Mouse (Mus musculus): Measurements from ENCODE around the gene Erich6b.

Erich6b gene

GRCm38 (mm10) chr14:75642080-75642479 is at the start of gene Erich6b:
Gene Erich6b (plus strand): TSS chr14:75642259.
- no peak for DNase-seq

DNA sequence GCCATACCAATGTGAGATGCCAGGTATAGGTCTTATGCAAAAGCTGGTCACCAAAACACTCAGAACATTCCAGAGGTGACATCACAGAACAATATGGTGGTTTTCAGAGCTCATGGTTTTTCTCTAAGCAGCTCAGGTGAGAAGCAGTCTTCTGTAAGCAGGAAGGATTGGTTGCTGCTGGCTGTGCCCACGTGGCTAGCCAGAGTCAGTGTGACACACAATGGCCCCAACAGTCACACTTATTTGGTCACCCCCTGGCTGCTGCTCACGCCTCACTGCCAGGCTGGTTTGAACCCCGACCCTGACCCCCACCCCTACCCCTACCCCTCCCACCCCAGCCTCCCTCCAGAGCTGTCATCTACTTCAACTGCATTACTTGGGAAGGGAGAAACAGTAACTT is 49.1 kb upstream of the Erich6b start, which contains the start of gene Spert:
TSS of gene Spert (minus strand) at position 139 of the 400 bp plus-strand sequence.
- DNase-seq: no peak

- DNase-seq: no peak
These were observed 32.9 kb upstream of the Erich6b start for GRCm38 (mm10) chr14:75609176-75609575.

DNA sequence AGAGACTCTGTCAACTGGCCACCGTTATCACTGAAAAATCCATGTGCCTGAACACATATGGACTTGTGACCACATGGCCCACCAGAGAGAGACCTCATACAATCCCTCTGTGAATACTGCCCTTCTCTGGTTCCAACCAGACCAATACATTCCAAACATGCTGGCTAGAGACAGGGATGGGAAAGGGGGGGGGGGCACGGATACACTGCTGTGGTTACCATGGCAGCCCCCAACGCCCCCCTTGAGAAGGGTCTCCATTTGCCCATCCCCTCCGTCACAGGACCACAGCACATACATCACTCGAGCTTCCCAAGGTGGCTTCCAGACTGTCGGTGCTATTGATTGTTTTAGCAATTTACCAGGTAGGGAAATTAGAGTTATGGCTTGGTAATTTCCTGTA is 25.7 kb upstream of the Erich6b start:
- no peak for DNase-seq

DNA sequence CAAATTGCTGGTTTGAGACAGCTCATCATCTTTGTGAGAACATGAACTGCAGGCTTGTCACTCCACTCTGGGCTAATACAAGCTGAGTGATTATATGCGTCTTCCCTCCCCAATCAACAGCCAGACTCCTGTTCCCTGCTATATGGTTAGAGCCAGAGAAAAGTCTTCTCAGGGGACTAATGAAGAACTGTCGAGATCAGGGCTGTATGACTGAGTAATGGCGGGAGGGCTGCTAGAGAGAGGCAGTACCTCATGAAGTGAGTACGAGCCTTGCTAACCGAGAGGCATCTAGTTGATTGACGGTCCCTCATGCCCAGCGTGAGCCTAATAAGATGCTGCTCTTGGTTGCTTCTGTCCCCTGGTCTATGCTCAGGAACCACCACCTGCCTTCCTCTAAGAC is 19.1 kb upstream of the Erich6b start:
- no peak for DNase-seq

- DNase-seq: no peak
These were observed 13.2 kb upstream of the Erich6b start for GRCm38 (mm10) chr14:75628870-75629269.

DNA sequence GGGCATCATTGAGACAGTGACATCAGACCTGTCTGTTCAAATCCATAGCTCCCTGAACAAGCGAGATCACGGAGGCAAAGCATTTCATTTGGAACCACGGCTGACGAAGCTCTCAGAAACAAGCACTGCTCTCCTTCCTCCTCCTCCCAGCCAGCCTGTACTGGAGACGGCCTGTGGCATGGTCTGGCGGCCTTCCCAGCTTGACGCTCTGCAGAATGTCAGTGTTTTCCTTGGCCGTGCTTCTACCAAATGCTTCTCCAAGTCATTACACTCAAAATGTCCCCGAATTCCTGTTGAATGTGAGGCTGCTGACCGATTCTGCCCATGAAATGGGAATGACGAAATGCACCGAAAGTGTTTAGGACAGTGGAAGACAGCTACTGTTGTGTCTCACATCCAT is 6.7 kb upstream of the Erich6b start:
- no peak for DNase-seq

DNA sequence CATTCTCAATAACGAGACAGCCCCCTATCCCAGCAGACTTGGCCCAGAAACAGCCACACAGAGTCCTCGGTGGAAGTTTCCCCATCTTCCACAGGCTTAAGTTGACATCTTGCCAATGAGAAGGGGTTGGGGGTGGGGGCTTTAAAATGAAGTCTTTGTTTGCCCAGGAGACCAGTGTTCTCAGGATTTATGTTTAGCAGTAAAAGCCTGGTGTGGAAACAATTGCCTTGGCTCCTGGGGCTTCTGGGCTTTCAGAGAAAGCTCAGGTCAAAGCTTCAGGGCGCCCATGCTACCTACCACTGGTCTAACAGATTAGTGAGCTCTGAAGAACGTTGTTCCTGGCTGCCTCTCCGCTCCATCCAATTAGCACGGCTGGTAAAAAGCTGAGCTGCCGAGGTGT is 6.0 kb upstream of the Erich6b start:
- DNase-seq: no peak

DNA sequence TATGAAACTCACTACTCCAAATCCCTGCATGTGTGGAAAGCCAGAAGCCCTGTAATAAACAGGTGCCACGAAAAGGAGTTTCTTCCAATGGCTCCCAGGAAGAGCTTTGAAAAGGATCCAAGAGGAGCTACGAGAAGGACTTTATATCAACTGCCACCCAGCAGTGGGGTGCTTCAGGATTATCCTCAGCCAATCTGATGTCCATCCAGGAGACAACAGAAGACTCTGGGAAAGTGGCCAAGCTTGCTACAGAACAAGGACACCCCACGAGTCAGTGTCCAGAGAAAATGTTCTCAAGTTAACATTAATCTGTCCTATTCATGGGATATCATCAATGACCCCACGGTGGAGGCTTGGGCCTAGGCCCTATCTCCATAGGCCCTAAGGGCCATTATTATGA is 4.4 kb upstream of the Erich6b start:
- DNase-seq: no peak

DNA sequence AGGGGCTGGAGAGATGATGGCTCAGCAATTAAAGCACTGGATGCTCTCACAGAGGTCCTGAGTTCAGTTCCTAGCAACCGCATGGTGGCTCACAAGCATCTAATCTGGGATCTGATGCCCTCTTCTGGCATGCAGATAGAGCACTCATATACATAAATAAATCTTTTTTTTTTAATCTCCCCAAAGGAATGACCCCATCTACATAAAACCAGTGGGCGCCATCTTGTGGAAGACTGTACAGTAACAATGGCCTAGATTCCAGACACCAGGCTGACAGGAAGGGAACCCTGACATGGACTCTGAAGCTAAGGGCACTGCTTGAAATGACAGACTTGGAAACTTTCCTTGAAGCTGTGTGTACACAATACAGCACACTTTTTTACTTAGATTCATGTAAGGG is 1.2 kb upstream of the Erich6b start:
- no peak for DNase-seq

- no peak for DNase-seq
These were observed 690 bp upstream of the Erich6b start for GRCm38 (mm10) chr14:75641369-75641768.

GRCm38 (mm10) chr14:75645461-75645860 is 3.4 kb downstream of the Erich6b start:
- DNase-seq: no peak

GRCm38 (mm10) chr14:75646060-75646459 is 4.0 kb downstream of the Erich6b start:
- DNase-seq: no peak

DNA sequence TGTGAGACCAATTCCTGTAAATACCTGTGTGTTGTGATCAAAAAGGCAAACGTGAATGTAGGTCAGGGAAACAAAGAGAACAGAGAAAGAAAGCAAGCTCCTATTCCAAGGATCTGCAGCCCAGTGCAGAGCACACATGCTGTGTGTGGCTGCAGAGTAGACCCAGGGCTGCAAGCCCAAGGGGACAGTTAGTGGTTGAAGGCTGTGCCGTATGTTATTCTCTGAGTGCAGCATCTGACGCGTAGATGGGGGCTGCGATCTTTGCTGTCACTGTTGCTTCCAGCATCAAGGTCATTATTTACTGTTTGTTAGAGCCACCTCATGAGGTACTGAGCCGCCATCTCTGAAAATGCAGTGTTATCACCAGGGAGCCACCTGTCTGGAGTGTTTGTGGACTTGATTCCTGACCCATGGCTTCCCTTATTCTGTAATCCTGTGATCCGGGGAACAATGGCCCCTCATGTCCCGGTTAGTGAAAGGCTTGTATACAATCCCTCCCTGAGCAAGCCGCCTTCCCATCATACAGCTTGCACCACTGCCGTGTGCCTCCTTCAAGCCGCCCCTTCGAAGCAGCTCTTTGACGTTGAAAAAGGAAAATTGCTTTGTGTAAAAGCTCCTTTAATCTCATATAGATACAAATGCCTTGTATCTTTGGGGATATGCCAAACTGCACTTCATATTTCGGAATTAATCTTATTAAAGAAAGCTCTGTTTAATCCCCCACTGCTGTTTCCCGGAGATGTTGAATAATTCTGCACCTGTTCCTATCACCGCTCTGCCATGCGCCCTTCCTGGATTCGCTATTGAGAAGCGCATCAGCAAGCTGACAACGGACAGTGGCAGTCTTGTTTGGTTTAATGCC is 5.1 kb downstream of the Erich6b start:
- no peak for DNase-seq

- DNase-seq: no peak
These were observed 18.9 kb downstream of the Erich6b start for GRCm38 (mm10) chr14:75660936-75661335.

DNA sequence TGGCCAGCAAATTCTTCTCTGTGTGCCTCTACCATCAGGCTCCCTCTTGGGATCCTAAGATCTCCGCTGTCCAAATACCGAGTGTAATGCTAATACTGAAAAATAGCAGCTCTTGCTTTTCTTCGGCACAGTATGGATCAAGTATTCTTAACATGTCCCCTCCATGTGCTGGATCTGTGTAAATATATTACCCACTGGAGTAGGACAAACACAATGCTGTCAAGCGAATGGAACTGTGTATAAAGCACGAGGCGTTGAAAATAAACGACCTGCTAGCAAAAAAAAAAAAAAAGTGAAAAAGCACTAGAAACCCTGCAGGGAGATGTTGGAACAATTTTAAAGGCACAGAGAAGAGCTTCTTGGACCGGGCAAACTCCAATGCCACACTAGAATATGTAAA is 19.5 kb downstream of the Erich6b start:
- no peak for DNase-seq

- no peak for DNase-seq
These were observed 23.5 kb downstream of the Erich6b start for GRCm38 (mm10) chr14:75665430-75666180.

DNA sequence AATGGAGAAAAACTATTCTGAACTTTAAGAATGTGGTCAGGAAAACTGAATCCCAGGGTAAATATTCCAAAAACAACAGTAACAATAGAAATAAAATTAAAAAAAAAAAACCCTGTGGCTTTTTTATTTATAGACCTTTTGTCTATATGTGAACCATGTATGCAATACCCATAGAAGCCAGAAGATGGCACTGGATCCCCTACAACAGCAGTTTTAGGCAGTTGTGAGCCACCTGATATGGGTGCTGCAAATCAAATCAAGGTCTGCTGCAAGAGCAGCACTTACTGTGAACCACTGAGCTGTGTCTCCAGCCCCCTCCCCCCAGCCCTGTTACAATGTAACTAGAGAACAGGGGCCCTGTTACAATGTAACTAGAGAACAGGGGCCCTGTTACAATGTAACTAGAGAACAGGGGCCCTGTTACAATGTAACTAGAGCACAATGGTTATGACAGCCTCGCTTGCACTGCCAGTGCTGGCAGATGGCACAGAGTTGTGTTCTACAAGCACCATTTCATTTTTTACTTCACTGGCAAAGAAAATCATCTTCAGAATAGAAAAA is 27.1 kb downstream of the Erich6b start:
- no peak for DNase-seq

GRCm38 (mm10) chr14:75676316-75676715 is 34.3 kb downstream of the Erich6b start:
- no peak for DNase-seq

DNA sequence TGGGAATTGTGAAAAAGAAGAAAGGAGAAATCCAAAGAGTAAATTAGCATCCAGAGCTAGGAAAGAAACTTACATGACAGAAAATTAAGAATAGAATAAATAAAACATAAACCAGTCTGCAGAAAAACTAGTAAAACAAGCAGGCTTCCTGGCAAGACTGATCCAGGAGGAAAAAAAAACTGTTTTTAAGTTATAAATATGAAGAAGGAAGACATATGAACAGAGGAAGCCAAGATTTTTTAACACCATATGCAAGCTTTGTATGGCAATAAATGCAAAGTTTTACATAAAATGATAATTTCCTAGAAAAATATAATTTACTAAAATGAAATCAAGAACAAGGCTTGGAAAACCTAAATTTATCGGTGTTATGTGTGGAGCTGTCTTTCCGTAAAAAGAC is 48.4 kb downstream of the Erich6b start:
- DNase-seq: no peak

GRCm38 (mm10) chr14:75696096-75696495 is 54.0 kb downstream of the Erich6b start:
- DNase-seq: no peak

DNA sequence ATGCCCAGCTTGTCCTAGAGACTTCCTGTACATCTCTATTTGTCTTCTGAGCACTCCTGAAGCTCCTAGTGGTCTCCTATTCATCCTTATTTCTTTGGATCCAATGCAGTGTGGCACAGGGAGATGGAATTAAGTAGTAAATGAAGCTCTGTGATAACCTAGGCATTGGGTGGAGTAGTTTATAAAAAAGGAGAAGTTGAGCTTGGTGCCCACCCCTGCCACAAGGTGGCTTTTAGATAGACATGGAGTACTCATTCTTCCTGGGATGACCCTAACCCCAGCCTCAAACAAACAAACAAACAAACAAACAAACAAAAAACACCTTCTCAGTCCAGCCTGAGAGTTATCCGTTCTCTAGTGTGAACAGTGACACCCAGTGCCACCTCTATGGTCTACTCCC is 55.9 kb downstream of the Erich6b start:
- no peak for DNase-seq

DNA sequence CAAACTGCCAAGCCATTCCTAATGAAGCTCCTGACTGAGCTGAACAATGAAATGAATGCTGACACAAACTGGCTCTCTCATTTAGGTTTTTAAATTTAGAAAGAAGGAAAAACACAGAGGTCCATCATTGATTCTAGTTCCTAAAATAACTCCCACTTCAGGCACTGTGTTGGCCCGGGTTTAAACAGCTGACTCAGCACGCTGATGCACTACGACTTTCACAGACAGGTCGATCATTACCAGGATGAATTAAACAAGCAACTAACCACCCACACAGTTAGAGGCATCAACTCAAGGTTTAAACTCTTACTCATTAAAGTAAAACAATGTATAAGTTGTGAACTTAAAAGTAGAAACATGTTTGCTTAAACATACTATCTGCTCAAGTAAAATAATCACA is 64.6 kb downstream of the Erich6b start:
- DNase-seq: no peak

DNA sequence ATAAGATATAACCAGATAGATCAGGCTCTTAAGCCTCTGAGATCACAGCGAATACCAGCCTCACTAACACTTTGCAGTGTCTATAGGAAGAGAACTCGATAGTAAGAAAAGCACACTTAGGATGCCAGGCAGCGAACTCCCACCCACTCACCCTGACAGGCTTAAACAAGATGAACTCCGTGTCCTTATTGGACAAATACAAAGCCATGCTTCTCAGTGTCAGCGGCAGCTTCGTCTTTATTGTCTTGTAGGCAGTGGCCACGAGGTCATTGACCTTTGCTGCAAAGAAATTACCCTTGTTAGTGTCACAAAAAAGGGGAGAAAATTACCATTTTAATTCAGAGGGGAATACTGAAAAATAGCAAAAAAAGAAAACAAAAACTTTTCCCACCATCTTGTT is 65.7 kb downstream of the Erich6b start:
- DNase-seq: no peak
